Mouse (Mus musculus) bone marrow, adult 2 months (tissue): ENCODE measurements at regions not wholly inside any gene's neighbourhood (a gene's known extent, or its start where the extent isn't known, plus 50 kb on each side); places are given as distances from the start of the nearest gene placed in this dataset.

Experiments
- H3K27ac ChIP-seq: fragments of 200-500 bp; 2 replicates; pipeline ENCODE4 v1.5.1; 2012; ENCODE audit warnings: low read depth, mild to moderate bottlenecking, control low read depth, inconsistent platforms, low read length; ENCODE audit not compliant: control insufficient read depth, poor library complexity, insufficient read depth
- H3K4me1 ChIP-seq: fragments of 200-500 bp; 2 replicates; pipeline ENCODE4 v1.6.1; 2011; ENCODE audit warnings: low read length; ENCODE audit not compliant: control insufficient read depth, insufficient read depth
- H3K4me3 ChIP-seq: fragments of 200-500 bp; replicated peaks from 2 replicates; pipeline ENCODE3; 2011; ENCODE audit warnings: mild to moderate bottlenecking, low read depth, low read length, control low read depth; ENCODE audit not compliant: control insufficient read depth
- CTCF ChIP-seq: fragments of 200-500 bp; IDR thresholded peaks from 2 replicates; pipeline ENCODE4 v1.5.1; 2011; ENCODE audit warnings: low read length, control low read depth; ENCODE audit not compliant: control insufficient read depth, insufficient read depth
- POLR2A ChIP-seq: fragments of 200-500 bp; IDR thresholded peaks from 2 replicates; pipeline ENCODE4 v1.6.1; 2011; ENCODE audit warnings: low read depth, mild to moderate bottlenecking, control low read depth, low read length, borderline replicate concordance; ENCODE audit not compliant: control insufficient read depth
- WGBS: fragments of 180-500 bp; shearing (Covaris S2); methylation state at CpG from one replicate; pipeline ENCODE4 v1.1.7; 2018; 5-methylcytosine and 5-hydroxymethylcytosine counted together

DNA sequence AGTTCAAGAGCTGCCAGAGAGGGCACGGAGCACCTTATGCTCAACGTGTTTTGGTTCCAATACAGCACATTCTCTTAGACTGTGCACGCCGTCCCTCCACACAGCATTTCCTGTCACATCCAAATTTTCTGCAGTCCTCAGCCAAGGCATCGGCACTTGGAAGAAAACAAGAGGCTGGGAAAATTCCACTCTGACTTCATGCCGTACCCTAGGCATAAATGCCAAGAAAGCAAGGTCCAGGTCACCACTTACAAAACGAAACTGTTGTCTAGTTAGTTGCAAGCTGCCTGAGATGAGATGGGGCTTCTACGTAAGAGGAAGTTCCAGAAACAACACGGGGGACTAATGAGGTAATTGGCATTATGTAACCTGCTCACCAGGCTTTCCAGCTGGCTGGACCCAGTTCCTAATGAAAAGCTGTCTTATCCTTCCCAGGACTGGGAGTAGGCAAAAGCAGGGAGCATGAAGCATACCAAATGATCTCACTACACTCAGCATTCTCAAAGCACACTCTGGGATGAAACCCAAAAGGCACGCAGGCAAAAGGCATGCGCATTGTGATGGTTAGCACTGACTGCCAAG is 427.8 kb upstream of the Kif2a start:
- Histone ChIP-seq H3K27ac (no peak overlapping the region), H3K4me1 (no peaks in the 10 kb centered on the region), H3K4me3 (no peak overlapping the region)
- WGBS, result 28% methylated on average over 11 of the region's 11 CpGs
- no peak for TF ChIP-seq POLR2A
- no peak for TF ChIP-seq CTCF

DNA sequence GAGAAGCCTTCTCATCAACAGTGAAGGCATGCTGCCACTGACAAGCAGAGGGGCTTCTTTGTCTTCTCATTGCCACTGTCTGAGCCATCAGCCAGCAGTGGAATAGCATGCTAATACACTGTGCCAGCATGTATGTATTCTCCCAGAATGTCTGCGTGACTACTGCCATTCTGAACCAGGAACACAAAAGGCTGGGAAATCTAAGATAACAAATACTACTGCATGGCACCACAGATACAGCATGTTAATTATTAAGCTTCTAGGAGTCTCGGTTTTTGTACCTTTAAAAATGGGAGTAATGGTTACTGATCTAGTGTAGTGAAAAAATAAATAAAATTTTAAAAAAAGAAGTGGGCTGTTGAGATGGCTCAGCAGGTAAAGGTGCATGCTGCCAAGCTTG is 425.9 kb upstream of the Kif2a start:
- Histone ChIP-seq H3K27ac (no peak overlapping the region), H3K4me3 (no peak overlapping the region), H3K4me1 (no peaks in the 10 kb centered on the region)
- 74% methylated on average over 2 of the region's 2 CpGs for WGBS
- no peak for TF ChIP-seq POLR2A
- no peak for TF ChIP-seq CTCF

DNA sequence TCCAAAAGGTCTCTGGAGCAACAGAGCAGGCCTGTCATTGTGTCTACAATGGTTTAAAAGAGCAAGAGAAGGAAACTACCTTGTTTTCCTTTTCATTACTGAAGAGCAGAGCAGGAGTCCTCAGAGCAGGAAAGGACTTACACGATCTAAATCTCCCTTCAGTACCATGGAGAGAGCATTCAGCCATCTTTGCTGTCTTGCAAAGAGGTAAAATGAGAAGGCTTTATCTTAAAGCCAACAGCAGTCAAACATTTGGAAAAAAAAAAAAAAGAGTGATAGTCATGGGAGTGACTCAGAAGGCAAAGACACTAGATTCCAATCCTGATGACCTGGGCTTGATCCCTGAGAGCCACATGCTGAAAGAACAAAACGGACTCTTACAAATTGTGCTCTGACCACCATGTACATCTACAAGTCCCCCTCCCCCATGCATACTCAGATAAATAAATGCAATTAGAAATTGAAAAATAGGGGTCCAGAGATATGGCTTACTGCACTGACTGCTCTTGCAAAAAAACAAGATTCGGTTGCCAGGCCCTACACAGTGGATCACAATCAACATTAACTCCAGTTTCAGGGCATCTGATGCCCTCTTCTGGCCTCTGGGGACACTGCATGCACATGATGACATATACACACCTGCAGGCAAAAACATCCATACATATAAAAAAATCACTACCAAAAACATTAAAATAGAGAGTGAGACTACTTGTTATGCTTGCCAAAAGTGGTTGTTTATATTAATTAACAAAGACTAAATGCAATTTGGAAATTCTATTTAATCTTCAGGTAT is 397.6 kb upstream of the Kif2a start:
- H3K4me1 ChIP-seq, result no peaks in the 10 kb centered on the region
- 65% methylated on average over 3 of the region's 3 CpGs for WGBS

DNA sequence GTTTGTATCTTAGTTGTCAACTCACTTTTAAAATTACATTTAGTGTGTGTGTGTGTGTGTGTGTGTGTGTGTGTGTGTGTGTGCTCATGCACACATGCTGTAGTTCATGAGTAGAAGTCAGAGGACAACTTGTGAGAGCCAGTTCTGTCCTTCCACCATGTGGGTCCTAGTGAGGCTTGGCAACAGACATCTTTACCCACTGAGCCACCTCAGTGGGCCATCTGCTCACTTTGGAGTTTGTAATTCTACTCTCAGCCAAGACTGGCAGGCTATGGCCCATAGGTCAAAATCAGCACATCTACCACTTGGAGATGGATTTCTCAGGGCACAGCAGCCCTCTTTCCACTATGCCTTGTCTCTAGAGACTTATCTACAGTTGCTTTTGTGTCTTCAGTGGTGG is 388.3 kb upstream of the Kif2a start:
- no peak overlapping the region for H3K27ac ChIP-seq
- no peak overlapping the region for H3K4me3 ChIP-seq
- no peaks in the 10 kb centered on the region for H3K4me1 ChIP-seq
- TF ChIP-seq CTCF (no peak), POLR2A (no peak)

More for the DNA sequence above, 397.6 kb upstream of the Kif2a start:
- TF ChIP-seq POLR2A, result no peak
- no peak overlapping the region for H3K27ac ChIP-seq
- no peak overlapping the region for H3K4me3 ChIP-seq

DNA sequence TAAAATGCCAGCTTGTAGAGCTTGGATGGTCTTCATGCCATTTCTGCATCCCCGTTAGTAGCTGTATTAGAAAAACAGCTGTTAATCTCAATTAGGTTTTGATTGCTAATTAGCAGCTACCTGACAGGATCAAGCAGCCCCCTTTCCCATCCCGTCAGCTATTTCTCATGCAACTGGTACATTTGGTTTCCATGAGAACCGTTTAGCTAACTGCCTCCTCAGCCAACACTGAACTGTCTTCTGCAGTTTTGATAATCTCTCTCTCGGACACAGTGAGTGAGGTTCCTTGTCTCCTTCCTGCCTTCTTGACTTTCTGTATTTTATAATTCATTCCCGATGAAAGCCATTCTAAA is 385.7 kb upstream of the Kif2a start:
- no peak for TF ChIP-seq CTCF
- no peak for TF ChIP-seq POLR2A
- 72% methylated on average over 5 of the region's 5 CpGs for WGBS
- H3K4me3 ChIP-seq, result no peak overlapping the region
- no peak overlapping the region for H3K27ac ChIP-seq
- no peaks in the 10 kb centered on the region for H3K4me1 ChIP-seq

DNA sequence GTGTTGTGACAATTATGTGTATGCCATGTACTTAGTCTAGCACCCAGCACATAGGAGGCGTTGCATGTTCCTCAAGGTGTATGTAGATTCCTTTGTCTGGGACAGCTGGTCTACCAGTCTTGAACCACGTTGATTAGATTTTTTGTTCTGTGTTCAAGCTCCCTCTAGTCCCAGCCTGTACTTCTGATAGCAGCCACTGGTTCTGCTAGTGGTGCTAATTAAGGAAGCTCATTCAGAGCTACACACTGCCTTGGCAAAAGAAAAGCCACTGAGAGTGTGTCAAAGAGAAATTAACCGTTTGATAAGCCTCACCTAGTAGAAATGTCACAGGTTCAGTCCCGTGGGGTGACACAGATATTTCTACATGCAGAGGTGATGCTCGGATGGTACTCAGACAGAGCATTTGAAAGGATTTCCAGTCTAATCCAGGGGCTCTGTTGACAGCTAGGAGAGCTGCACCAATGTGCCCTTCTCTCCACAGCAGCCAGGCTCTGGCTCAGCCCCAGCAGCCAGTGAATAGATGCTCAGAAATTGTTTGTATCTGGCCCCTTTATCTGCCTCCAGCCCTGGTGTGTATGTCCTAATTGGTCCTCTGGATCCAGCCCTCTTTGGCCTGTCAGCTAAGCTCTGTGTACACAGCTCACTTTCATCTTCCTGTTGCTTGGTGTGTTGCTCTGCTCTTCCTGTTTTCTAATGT is 385.2 kb upstream of the Kif2a start:
- H3K4me3 ChIP-seq, result no peak overlapping the region
- no peak for TF ChIP-seq POLR2A
- TF ChIP-seq CTCF, result no peak
- no peaks in the 10 kb centered on the region for H3K4me1 ChIP-seq
- whole genome bisulfite sequencing, result 55% methylated on average over 5 of the region's 5 CpGs
- H3K27ac ChIP-seq, result no peak overlapping the region

DNA sequence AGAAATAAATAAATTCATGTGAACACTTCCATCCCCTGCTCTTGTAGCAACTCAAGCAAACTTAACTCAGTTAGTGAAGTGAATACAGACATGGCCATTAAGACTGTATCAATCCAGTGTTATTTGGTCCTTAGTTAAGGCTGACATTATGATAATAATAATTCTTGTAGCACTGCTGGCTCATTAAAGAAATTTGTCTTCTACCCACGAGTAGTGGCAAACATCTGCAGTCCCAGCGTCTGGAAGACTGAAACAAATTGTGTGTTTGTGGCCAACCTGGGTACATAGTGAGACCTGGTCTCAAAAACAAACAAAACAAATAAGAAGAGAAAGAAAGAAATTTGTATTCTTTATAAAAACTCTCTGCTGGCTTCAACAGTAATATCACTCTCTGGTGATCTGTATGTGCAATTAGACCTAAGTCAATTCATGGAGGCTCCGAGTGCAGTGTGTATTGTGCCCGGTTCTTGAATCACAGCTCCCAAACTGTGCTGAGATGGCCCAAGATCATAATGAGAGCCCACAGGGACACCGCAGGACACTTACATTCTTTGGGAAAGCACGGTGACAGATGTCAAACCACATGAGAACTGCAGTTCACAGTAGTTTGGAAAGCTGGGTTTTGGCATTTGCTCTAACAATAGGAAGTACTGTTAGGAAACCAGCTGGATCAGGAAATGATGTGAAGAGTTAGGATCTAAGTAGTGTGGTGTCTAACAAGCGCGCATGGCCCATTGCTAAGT is 376.9 kb upstream of the Kif2a start:
- H3K4me3 ChIP-seq, result no peak overlapping the region
- H3K27ac ChIP-seq, result no peak overlapping the region
- 74% methylated on average over 8 of the region's 8 CpGs for WGBS
- TF ChIP-seq POLR2A, result no peak
- no peaks in the 10 kb centered on the region for H3K4me1 ChIP-seq

DNA sequence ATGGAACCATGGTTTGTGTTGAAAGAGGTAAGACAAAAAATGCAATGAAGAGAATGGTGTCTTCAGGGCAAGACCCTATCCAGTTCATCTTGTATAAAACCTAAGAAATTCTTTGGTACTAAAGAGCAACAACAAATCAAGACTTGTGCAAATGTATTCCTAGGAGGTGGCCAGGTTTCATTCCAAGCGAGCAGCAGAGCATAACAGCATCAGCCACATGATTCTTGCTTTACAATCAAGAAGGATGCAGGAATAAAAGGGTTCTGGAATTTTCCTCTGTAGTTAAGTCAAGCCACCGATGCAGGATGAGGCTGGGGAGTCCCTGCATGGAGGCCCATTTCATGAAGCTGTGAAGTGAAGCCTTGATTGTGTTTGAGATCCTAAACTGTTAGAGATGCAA is 374.1 kb upstream of the Kif2a start:
- 80% methylated on average over 2 of the region's 2 CpGs for WGBS
- Histone ChIP-seq H3K27ac (no peak overlapping the region), H3K4me3 (no peak overlapping the region), H3K4me1 (no peaks in the 10 kb centered on the region)
- no peak for TF ChIP-seq POLR2A
- TF ChIP-seq CTCF, result no peak

DNA sequence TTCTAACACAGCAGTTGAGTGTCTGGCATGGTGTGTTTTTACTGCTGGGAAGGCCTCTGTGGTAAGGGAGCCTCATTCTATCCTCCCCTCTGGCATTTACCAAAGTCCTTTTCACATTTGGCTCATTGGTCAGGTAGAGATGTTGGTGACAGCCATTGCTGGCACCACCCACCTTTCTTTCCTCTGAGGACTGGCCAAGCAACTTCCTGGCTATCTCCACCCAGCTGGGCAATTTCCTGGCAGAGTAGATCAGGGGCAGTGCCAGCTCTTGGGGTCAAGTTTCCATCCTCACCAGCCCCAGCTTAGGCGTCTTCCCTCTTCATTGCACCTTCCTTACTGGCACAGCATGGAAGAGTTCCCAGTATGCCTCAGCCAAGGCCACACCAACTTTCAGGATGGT is 372.5 kb upstream of the Kif2a start:
- Histone ChIP-seq H3K27ac (no peak overlapping the region), H3K4me3 (no peak overlapping the region), H3K4me1 (peaks cover 1% of the 10 kb centered on the region; the same call in 1 of the 2 replicates)
- 64% methylated on average over 1 of the region's 1 CpGs for WGBS
- TF ChIP-seq POLR2A, result no peak
- TF ChIP-seq CTCF, result no peak
